Mouse (Mus musculus) heart, adult 2 months (tissue): ENCODE measurements around the gene Abr.

ENCODE experiments used
- CTCF ChIP-seq: fragments of 200-600 bp; IDR thresholded peaks from 2 replicates; pipeline ENCODE4 v1.8.1; 2022; ENCODE audit warnings: antibody characterized with exemption, mild to moderate bottlenecking, moderate library complexity
- EP300 ChIP-seq: fragments of 200-500 bp; IDR thresholded peaks from 2 replicates; pipeline ENCODE4 v1.6.1; 2011; ENCODE audit warnings: low read depth, low read length, control low read depth; ENCODE audit not compliant: insufficient read depth
- POLR2A ChIP-seq: fragments of 200-500 bp; IDR thresholded peaks from 2 replicates; pipeline ENCODE4 v1.6.1; 2011; ENCODE audit warnings: mild to moderate bottlenecking, low read depth, low read length, control low read depth; ENCODE audit not compliant: insufficient read depth

GRCm38 (mm10) chr11:76468347-76468746, 153.8 kb downstream of the Abr start:
- TF ChIP-seq CTCF (no peak), POLR2A (no peak), EP300 (no peak)
